In the genomic region with DNA sequence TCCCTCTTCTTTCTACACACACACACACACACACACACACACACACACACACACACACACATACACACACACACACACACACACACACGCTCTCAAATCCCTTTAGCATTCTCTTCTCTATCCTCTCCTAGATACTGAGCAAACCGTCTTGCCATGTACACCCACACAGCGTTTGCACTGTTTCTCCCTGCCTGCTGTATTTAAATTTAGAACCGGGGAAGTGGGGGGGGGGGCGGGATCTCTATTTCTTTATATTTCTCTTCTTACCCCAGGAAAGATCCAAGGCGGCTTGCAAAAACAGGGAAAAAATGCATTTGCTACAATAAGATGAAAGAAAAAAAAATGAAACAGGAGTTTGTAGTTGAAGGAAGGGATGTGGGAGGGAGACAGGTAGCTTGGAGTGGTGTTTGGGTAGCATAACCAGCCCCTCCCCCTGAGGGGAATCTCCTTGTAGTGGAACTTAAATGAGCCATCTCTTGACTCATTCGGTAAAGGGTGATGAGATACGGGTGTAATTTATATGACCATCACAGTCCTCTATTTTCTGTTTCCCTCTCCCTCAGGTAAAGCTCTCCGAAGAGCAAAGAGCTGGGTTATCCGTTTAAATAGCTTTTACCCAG, we compare ENCODE assay signal across 8 mouse cellular contexts. TPM values are rescaled to one million over a fixed set of nuclear protein-coding genes. Genes with fewer than 3 reads are reported as not detected.
DNase-seq lines count a peak whose midpoint lies in the region; ATAC-seq and TF ChIP-seq lines count a peak whose summit lies in the region.

No protein-coding gene starts in this region.

- no peak overlapping the region; the same call in 1 of the 2 replicates for H3K9ac ChIP-seq in heart, embryonic 11.5 days (ENCODE audit: low read depth, low read length)
- peak overlapping the region; percentile 81 for H3K9ac ChIP-seq in embryonic facial prominence, embryonic 14.5 days (ENCODE audit: low read depth, low read length)
- peak overlapping the region; percentile 86 for H3K9ac ChIP-seq in limb, embryonic 13.5 days

- peak overlapping the region; percentile 94 for H3K4me2 ChIP-seq in heart, embryonic 11.5 days
- H3K4me2 ChIP-seq in embryonic facial prominence, embryonic 14.5 days (ENCODE audit: low read depth, low read length) = peak overlapping the region; percentile 85
- H3K4me2 ChIP-seq in limb, embryonic 13.5 days (replicated peaks) = peak overlapping the region; percentile 74

- no peak for ATAC-seq in heart, embryonic 11.5 days (replicated peaks; ENCODE audit: insufficient number of reproducible peaks, low FRiP score, low TSS enrichment)
- no peak for ATAC-seq in embryonic facial prominence, embryonic 14.5 days (ENCODE audit: low read depth)
- ATAC-seq in limb, embryonic 13.5 days (ENCODE audit: low FRiP score, low read depth) = no peak

- no peak overlapping the region for H3ac ChIP-seq in C2C12 (ENCODE audit: control insufficient read depth, insufficient read length, low read depth)

- no peaks in the 10 kb centered on the region for H3K4me1 ChIP-seq in heart, embryonic 11.5 days (ENCODE audit: control insufficient read depth, insufficient read depth, low read length)
- H3K4me1 ChIP-seq in embryonic facial prominence, embryonic 14.5 days (ENCODE audit: control insufficient read depth, insufficient read depth, low read length) = no peaks in the 10 kb centered on the region
- peaks cover 12% of the 10 kb centered on the region for H3K4me1 ChIP-seq in limb, embryonic 13.5 days
- no peaks in the 10 kb centered on the region for H3K4me1 ChIP-seq in lung, adult 2 months (ENCODE audit: control insufficient read depth, insufficient read depth, low read length)

- peak overlapping the region; percentile 71 for H3K4me3 ChIP-seq in heart, embryonic 11.5 days (ENCODE audit: low read depth, low read length)
- H3K4me3 ChIP-seq in C2C12 (ENCODE audit: insufficient read depth, poor library complexity, severe bottlenecking) = peak overlapping the region; percentile 36
- peak overlapping the region; percentile 74 for H3K4me3 ChIP-seq in embryonic facial prominence, embryonic 14.5 days (ENCODE audit: low read depth, low read length)
- peak overlapping the region; percentile 77 for H3K4me3 ChIP-seq in limb, embryonic 13.5 days
- H3K4me3 ChIP-seq in lung, adult 2 months (replicated peaks; ENCODE audit: extremely low read depth, low read depth, low read length) = no peak overlapping the region

- H3K27me3 ChIP-seq in heart, embryonic 11.5 days (ENCODE audit: control insufficient read depth, insufficient read depth, low read length) = peaks cover 4% of the 10 kb centered on the region
- H3K27me3 ChIP-seq in C2C12 (ENCODE audit: control insufficient read depth, insufficient read depth, insufficient read length) = no peaks in the 10 kb centered on the region
- H3K27me3 ChIP-seq in embryonic facial prominence, embryonic 14.5 days (replicated peaks; ENCODE audit: control insufficient read depth, insufficient read depth, low read length) = no peaks in the 10 kb centered on the region; the same call in 1 of the 2 replicates
- H3K27me3 ChIP-seq in limb, embryonic 13.5 days = no peaks in the 10 kb centered on the region

- TF ChIP-seq POLR2A in lung, adult 2 months (IDR thresholded peaks at IDR 0.05; ENCODE audit: borderline replicate concordance, extremely low read depth, low read depth, low read length) = no peak

- no peaks in the 10 kb centered on the region for H3K79me3 ChIP-seq in C2C12 (ENCODE audit: low read depth)

- no peak for DNase-seq in heart, postnatal 4 days
- no peak for DNase-seq in embryonic facial prominence, embryonic 14.5 days (ENCODE audit: low spot score)
- DNase-seq in right cerebral cortex, postnatal 25 days = peak; percentile 28
- DNase-seq in lung, adult 2 months = no peak
- DNase-seq in gastrocnemius, adult 8-10 months (ENCODE audit: low spot score in 2 of 2) = no peak

- 19% methylated on average over 10 of the region's 10 CpGs for WGBS in heart, embryonic 11.5 days (ENCODE audit: insufficient replicate concordance)
- 10% methylated on average over 10 of the region's 10 CpGs for WGBS in embryonic facial prominence, embryonic 14.5 days
- 18% methylated on average over 10 of the region's 10 CpGs for WGBS in limb, embryonic 13.5 days
- WGBS in lung, adult 2 months = 17% methylated on average over 10 of the region's 10 CpGs

- H3K27ac ChIP-seq in heart, embryonic 11.5 days (ENCODE audit: low read depth, low read length) = no peak overlapping the region
- no peak overlapping the region for H3K27ac ChIP-seq in embryonic facial prominence, embryonic 14.5 days (replicated peaks; ENCODE audit: low read depth, low read length)
- H3K27ac ChIP-seq in limb, embryonic 13.5 days = no peak overlapping the region

- H3K9me3 ChIP-seq in heart, embryonic 11.5 days (replicated peaks; ENCODE audit: control insufficient read depth, low read length) = no peaks in the 10 kb centered on the region
- H3K9me3 ChIP-seq in embryonic facial prominence, embryonic 14.5 days (ENCODE audit: control insufficient read depth, low read length) = no peaks in the 10 kb centered on the region
- H3K9me3 ChIP-seq in limb, embryonic 13.5 days = no peaks in the 10 kb centered on the region

- no peaks in the 10 kb centered on the region for H3K79me2 ChIP-seq in C2C12 (ENCODE audit: control insufficient read depth, insufficient read depth)

- H3K36me3 ChIP-seq in heart, embryonic 11.5 days (ENCODE audit: control insufficient read depth, insufficient read depth, low read length) = no peaks in the 10 kb centered on the region
- no peaks in the 10 kb centered on the region for H3K36me3 ChIP-seq in C2C12 (ENCODE audit: control insufficient read depth, insufficient read depth)
- H3K36me3 ChIP-seq in embryonic facial prominence, embryonic 14.5 days (ENCODE audit: control insufficient read depth, insufficient read depth, low read length) = no peaks in the 10 kb centered on the region
- no peaks in the 10 kb centered on the region for H3K36me3 ChIP-seq in limb, embryonic 13.5 days

- no peak for TF ChIP-seq CTCF in C2C12 (IDR thresholded peaks at IDR 0.05; ENCODE audit: control insufficient read depth, insufficient read depth, insufficient read length)
- TF ChIP-seq CTCF in lung, adult 2 months (IDR thresholded peaks at IDR 0.05; ENCODE audit: insufficient read depth, low read length) = no peak

TF ChIP-seq in C2C12, 6 proteins besides CTCF, POLR2A, EP300 and RAD21:
- no peak for TF ChIP-seq MYOG (IDR thresholded peaks at IDR 0.05; ENCODE audit: control insufficient read depth, extremely low read depth, insufficient read length)
- TF ChIP-seq FOSL1 (IDR thresholded peaks at IDR 0.05; ENCODE audit: insufficient read depth, low read length, poor library complexity, severe bottlenecking) = no peak
- no peak for TF ChIP-seq MYOD1 (IDR thresholded peaks at IDR 0.05; ENCODE audit: control insufficient read depth, insufficient read length, low read depth)

RNA-seq across cellular contexts. Expression of a gene that starts 0.9 kb away (rescaled TPM):
- polyA plus RNA-seq in heart, embryonic 11.5 days (2014; fragmentation: Nextera tagmentation; extraction: Ambion mirVana) = 2.8 and 4.0 TPM in 2 replicates
- total RNA-seq in heart, postnatal 4 days (2021) = 1 to 10 TPM; 1.3 to 1.6 TPM
- 1.1 TPM for polyA plus RNA-seq in C2C12 (2012; fragmentation: generic; extraction: Trizol)
- polyA plus RNA-seq in embryonic facial prominence, embryonic 14.5 days (2014; fragmentation: Nextera tagmentation; extraction: Ambion mirVana) = 21.0 TPM in 2 replicates
- polyA plus RNA-seq in limb, embryonic 13.5 days (2015; fragmentation: Nextera tagmentation; extraction: Ambion mirVana) = 18.1 and 18.6 TPM in 2 replicates
- polyA plus RNA-seq in lung, adult 2 months (2012; rRNA removed) = 0.18 and 0.41 TPM in 2 replicates
- total RNA-seq in gastrocnemius, adult 8-10 months (2022) = 1 to 10 TPM in 2 of 4 experiments, under 1 TPM in 2; 0.56 to 1.5 (median 0.97) TPM
